In the genomic region with DNA sequence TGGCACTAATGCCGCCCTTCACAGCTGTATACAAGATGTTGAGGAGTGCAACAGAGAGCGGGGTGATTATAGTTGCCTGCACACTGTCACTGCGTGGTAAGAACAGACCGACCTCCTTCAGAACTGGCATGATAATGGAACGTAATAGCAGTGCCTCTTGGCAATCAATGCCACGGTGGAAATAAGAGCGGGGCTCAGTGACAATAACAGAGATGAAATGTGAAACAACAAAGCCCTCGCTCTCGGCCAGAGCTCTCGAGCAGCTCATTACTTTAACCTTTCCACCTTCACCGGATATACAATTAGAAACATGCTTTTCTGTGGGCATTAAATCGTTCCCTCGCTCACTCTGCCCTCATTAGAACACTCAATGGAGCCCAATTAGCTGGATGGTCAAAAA, we compare ENCODE assay signal across 16 mouse cellular contexts.
DNase-seq lines count a peak whose midpoint lies in the region; ATAC-seq lines count a peak whose summit lies in the region.
"Had no signal": no experiment of that assay in that cellular context is flagged by ENCODE, and none has a peak within 500 bp of the region (broad histone marks: within the 10 kb centered on the region; RNA-seq: fewer than 3 reads in every experiment).

No protein-coding gene starts in this region.

- H3K4me1 ChIP-seq in embryonic facial prominence, embryonic 15.5 days = 0 out of 2 replicates have a peak, but pooled peaks cover 5% of the 10 kb centered on the region
- H3K4me1 ChIP-seq: intestine, embryonic 15.5 days; liver, embryonic 13.5 days had no signal

- H3K27me3 ChIP-seq in embryonic facial prominence, embryonic 15.5 days = no peaks in the 10 kb centered on the region
- H3K27me3 ChIP-seq: intestine, embryonic 15.5 days; liver, embryonic 13.5 days had no signal

- ATAC-seq in embryonic facial prominence, embryonic 15.5 days (ENCODE audit: insufficient number of reproducible peaks, low FRiP score, low TSS enrichment, low read depth) = no peak
- ATAC-seq: activated CD4-positive, CD25-positive, alpha-beta regulatory T cell, adult 4 months; intestine, embryonic 15.5 days had no signal

- H3K9me3 ChIP-seq in embryonic facial prominence, embryonic 15.5 days (replicated peaks) = no peaks in the 10 kb centered on the region
- H3K9me3 ChIP-seq: intestine, embryonic 15.5 days; liver, embryonic 13.5 days had no signal

- H3K27ac ChIP-seq in embryonic facial prominence, embryonic 15.5 days (replicated peaks) = no peak overlapping the region
- H3K27ac ChIP-seq: intestine, embryonic 15.5 days; kidney, postnatal 0 days; layer of hippocampus, adult 2 months; liver, embryonic 13.5 days had no signal

- WGBS in embryonic facial prominence, embryonic 15.5 days = 21% methylated on average over 13 of the region's 13 CpGs

- no peak overlapping the region for H3K4me3 ChIP-seq in embryonic facial prominence, embryonic 15.5 days (replicated peaks)
- H3K4me3 ChIP-seq: intestine, embryonic 15.5 days; layer of hippocampus, adult 2 months; liver, embryonic 13.5 days had no signal

- DNase-seq in embryo, embryonic 10 days (ENCODE audit: low spot score) = peak; percentile 47
- no peak for DNase-seq in embryo, embryonic 9.5 days (ENCODE audit: extremely low spot score)
- peak; percentile 82 for DNase-seq in forelimb bud, embryonic 11.5 days (ENCODE audit: low read depth, low spot score)
- peak; percentile 55 for DNase-seq in retina, embryonic 14.5 days (ENCODE audit: low spot score)
- DNase-seq in right cerebral cortex, postnatal 10 days (ENCODE audit: low spot score in 2 of 2) = no peak
- DNase-seq in right cerebral cortex, postnatal 25 days = no peak
- no peak for DNase-seq in urinary bladder, postnatal 25 days (ENCODE audit: low spot score)
- DNase-seq: adrenal gland, postnatal 25 days; cerebellum, adult 9-10 months; gastrocnemius, postnatal 36 days; liver, embryonic 13.5 days had no signal

- H3K4me2 ChIP-seq in embryonic facial prominence, embryonic 15.5 days (replicated peaks) = peak overlapping the region; percentile 13; the same call in 1 of the 2 replicates
- H3K4me2 ChIP-seq: intestine, embryonic 15.5 days; liver, embryonic 13.5 days had no signal

- no peaks in the 10 kb centered on the region for H3K36me3 ChIP-seq in embryonic facial prominence, embryonic 15.5 days
- H3K36me3 ChIP-seq: intestine, embryonic 15.5 days; liver, embryonic 13.5 days had no signal

- no peak overlapping the region for H3K9ac ChIP-seq in embryonic facial prominence, embryonic 15.5 days
- H3K9ac ChIP-seq: intestine, embryonic 15.5 days; liver, embryonic 13.5 days had no signal

Comparison
In these comparisons a context has a peak if more than half of its experiments do, and no peak if none do; other contexts are left out.
1. DNase-seq: peak in embryo, embryonic 10 days (single experiment), forelimb bud, embryonic 11.5 days (single experiment) and retina, embryonic 14.5 days (single experiment); none in embryo, embryonic 9.5 days (single experiment), right cerebral cortex, postnatal 10 days (0 of 2), right cerebral cortex, postnatal 25 days (single experiment) and urinary bladder, postnatal 25 days (single experiment).